Mouse (Mus musculus): Measurements from ENCODE around the gene Prss53. TPM values are rescaled to one million over a fixed set of nuclear protein-coding genes. Genes with fewer than 3 reads are reported as not detected.
"Not testable (repeated sequence)": the region's sequence is repeated elsewhere in the genome, so short reads cannot be mapped to it uniquely, and the experiment has no call there.

Gene Prss53
- total RNA-seq, 1 experiment from 2014 or later, result not detected

DNA sequence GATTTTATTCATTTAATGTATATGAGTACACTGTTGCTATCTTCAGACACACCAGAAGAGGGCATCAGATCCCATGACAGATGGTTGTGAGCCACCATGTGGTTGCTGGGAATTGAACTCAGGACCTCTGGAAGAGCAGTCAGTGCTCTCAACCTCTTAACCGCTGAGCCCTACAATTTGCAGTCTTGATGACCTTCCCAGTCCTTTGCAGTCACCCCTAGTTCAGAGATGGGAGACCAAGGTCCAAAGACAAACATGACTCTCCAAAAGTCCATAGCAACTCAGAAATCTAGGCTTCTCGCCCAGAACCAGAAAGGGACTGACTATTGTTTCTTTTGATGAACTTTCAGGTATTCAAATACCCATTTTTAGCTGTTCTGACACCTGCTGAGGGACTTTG, 50.7 kb downstream of the Prss53 start:
- ATAC-seq (ENCODE audit: extremely low read depth, insufficient number of reproducible peaks, low FRiP score, poor library complexity, severe bottlenecking), result not testable (repeated sequence)

DNA sequence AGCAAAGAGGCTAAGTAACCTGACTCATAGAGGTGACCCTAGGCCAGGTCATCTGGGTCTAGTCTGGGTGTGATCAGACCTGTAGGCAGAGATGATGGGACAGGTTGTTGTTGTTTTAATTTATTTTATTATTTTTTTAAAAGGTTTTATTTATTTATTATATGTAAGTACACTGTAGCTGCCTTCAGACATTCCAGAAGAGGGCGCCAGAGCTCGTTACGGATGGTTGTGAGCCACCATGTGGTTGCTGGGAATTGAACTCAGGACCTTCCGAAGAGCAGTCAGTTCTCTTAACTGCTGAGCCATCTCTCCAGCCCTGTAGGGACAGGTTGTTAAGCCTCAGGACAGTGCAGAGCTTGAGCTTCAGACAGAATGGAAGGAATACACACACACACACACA, 52.9 kb downstream of the Prss53 start:
- ATAC-seq (ENCODE audit: extremely low read depth, insufficient number of reproducible peaks, low FRiP score, poor library complexity, severe bottlenecking), result not testable (repeated sequence)

DNA sequence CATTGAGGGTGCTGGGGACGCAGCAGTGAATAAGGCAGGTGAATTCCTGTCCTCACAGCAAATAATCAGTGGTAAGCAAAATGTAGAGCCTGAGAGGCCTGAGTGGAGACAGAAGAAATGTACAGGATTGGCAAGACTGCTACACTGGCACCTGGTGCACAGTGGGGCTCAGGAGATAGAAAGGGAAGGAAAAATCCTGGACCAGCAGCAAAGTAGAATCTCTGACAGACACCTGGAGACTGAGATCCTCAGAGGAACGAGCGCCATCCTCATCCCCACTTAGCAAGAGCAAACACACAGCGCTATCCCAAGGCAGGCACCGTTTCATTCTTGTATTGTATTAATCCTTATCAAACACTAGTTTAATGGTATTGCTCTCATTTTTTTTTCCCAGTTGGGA, 53.3 kb downstream of the Prss53 start:
- ATAC-seq (ENCODE audit: extremely low read depth, insufficient number of reproducible peaks, low FRiP score, poor library complexity, severe bottlenecking), result no peak

Other genes with a start within 250 kb of the Prss53 start
- 11.6 and 17.4 TPM in 2 replicates for gene Bcl7c, start 182.0 kb downstream of the Prss53 start, total RNA-seq (2017)
- not detected in 2 replicates for gene Ctf1, start 178.2 kb downstream of the Prss53 start, total RNA-seq (2017)
- not detected in 2 replicates for gene Ctf2, start 158.8 kb downstream of the Prss53 start, total RNA-seq (2017)
- 9.0 and 9.2 TPM in 2 replicates for gene Fbxl19, start 146.4 kb downstream of the Prss53 start, total RNA-seq (2017)
- gene Orai3, start 121.2 kb downstream of the Prss53 start, total RNA-seq (2017), result 35.7 and 42.8 TPM in 2 replicates
- gene Setd1a, start 114.3 kb downstream of the Prss53 start, total RNA-seq (2017), result 14.4 and 16.7 TPM in 2 replicates
- 3.3 and 3.5 TPM in 2 replicates for gene Gm49388, start 105.4 kb downstream of the Prss53 start, total RNA-seq (2017)
- gene Hsd3b7, start 90.4 kb downstream of the Prss53 start, total RNA-seq (2017), result 4.4 and 4.5 TPM in 2 replicates
- gene Stx4a, start 66.7 kb downstream of the Prss53 start, total RNA-seq (2017), result 93.0 and 99.9 TPM in 2 replicates
- not detected in 2 replicates for gene Stx1b, start 66.4 kb downstream of the Prss53 start, total RNA-seq (2017)
- 93.1 and 93.5 TPM in 2 replicates for gene Zfp646, start 14.7 kb downstream of the Prss53 start, total RNA-seq (2017)
- gene Zfp668, start 14.1 kb downstream of the Prss53 start, total RNA-seq (2017), result 6.2 and 12.5 TPM in 2 replicates
- gene Gm21974, start 4.5 kb upstream of the Prss53 start, total RNA-seq (2017), result not detected in 2 replicates
- 4.8 and 8.5 TPM in 2 replicates for gene Vkorc1, start 4.6 kb upstream of the Prss53 start, total RNA-seq (2017)
- 9.6 and 11.6 TPM in 2 replicates for gene Bckdk, start 13.1 kb upstream of the Prss53 start, total RNA-seq (2017)
- 50.2 and 71.2 TPM in 2 replicates for gene Kat8, start 21.5 kb upstream of the Prss53 start, total RNA-seq (2017)
- gene Prss8, start 39.1 kb upstream of the Prss53 start, total RNA-seq (2017), result 0.25 and 1.3 TPM in 2 replicates
- gene Prss36, start 55.8 kb upstream of the Prss53 start, total RNA-seq (2017), result 1.2 and 2.0 TPM in 2 replicates
- gene Fus, start 76.5 kb upstream of the Prss53 start, total RNA-seq (2017), result 121 and 134 TPM in 2 replicates
- gene Pycard, start 102.9 kb upstream of the Prss53 start, total RNA-seq (2017), result 10.5 and 16.2 TPM in 2 replicates
- 0.70 and 0.86 TPM in 2 replicates for gene Trim72, start 113.0 kb upstream of the Prss53 start, total RNA-seq (2017)
- gene Itgam, start 171.7 kb upstream of the Prss53 start, total RNA-seq (2017), result 339 and 346 TPM in 2 replicates
- gene Gm49368, start 171.7 kb upstream of the Prss53 start, total RNA-seq (2017), result 23.6 and 30.6 TPM in 2 replicates
- 44.3 and 62.5 TPM in 2 replicates for gene Itgax, start 238.6 kb upstream of the Prss53 start, total RNA-seq (2017)